Mouse (Mus musculus): Measurements from ENCODE around the gene Grb7.

DNA sequence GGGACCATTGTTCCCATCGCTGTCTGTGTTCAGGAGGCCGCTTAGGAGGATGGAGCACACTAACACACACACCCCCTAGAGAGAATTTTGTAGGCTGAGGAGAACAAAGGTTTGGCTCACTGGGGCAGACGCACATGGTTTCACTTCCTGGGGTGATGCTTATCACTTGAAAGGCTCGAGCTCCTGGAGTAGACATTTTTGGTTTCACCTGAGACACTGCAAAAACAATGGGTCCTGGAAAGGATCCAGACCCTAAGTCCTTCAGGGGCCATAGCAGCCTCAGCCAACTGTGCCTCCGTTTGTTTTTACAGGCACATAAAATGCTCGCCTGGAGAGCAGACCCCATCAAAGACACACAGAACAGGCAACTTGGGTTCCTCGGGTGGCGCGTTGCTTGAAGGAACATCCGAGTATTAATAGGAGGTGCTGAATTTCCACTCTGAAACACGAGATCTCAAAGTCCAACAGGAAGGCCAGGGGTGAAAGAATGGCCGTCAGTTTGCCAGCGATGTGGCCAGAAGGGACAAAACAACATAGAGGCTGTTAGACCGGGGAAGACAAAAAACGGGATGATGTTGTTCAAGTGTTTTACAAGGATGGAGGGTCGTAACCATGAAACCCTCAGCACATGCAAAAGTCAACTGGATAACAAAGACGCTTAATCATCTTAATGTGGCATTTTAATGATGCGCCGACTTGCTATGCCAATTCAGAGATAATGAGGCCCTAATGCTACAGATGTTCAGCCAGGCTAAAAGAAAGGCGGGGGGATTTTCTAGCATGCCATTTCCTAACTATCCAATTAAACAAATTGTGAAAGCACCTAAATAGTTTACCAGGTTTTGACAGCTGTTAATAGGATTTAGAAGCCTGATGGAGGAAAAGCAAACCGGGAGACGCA, 51.4 kb downstream of the Grb7 start:
- TF ChIP-seq CTCF (IDR thresholded peaks at IDR 0.05; ENCODE audit: extremely low read depth, insufficient read depth, insufficient read length, insufficient replicate concordance) = no peak
- TF ChIP-seq POLR2A (IDR thresholded peaks at IDR 0.05; ENCODE audit: low read depth, low read length) = no peak

All from spleen, adult 2 months (tissue).